Mouse (Mus musculus) ES-E14 (cell line): ENCODE measurements around the gene Haghl.

Experiments used
- HCFC1 ChIP-seq: IDR thresholded peaks from 2 replicates; pipeline ENCODE4 v1.6.1; 2012; ENCODE audit warnings: low read length, inconsistent platforms, borderline replicate concordance; ENCODE audit not compliant: insufficient read depth
- ZC3H11A ChIP-seq: IDR thresholded peaks from 2 replicates; pipeline ENCODE4 v1.6.1; 2012; ENCODE audit warnings: low read depth, mild to moderate bottlenecking, inconsistent platforms, low read length, borderline replicate concordance

DNA sequence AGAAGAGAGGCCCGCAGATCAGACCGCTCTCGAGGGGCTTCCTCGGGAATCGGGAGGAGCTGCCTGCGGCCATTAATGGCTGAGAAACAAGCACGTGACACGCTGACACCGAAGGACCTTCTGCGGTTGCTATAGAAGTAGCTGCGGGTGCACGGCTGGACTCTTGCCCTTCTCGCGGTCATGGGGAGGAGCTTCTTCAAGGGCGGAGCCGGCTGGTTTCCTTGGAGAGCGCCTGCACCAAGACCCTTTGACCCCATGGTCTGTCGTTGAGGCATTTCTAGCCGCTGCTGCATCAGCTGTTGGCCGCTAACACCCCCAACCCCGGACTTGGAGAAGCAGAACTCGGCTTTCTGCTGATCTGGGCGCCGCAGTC is 47.8 kb upstream of the Haghl start, which contains the start of gene Stub1:
- no peak for TF ChIP-seq HCFC1
- no peak for TF ChIP-seq ZC3H11A
